Comparison of ENCODE assay signal across 8 mouse cellular contexts in the genomic region with DNA sequence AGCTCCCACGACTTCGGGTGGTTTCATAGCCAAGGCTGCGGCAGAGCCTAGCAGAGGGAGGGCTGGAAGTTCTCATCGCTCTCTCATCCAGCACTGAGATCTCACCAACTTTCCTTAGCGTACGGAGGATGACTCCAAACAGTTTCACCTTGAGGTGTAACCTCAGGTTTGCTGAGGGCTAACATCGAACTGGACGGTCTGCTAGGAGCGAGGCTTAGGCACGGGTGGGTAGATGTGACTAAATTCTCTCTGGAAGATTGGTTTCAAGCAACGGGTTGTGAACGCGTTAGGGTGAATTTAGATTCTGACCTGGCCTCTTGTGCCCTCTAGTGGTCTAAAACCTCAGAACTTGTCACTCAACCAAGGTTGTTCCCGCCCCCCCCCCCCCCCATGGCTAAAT. TPM values are rescaled to one million over a fixed set of nuclear protein-coding genes. Genes with fewer than 3 reads are reported as not detected.
A peak's percentile ranks its signal among the peaks of the same experiment; 100 is the strongest.
DNase-seq lines count a peak whose midpoint lies in the region; ATAC-seq and TF ChIP-seq lines count a peak whose summit lies in the region.

No protein-coding gene starts in this region.

- H3K36me3 ChIP-seq in intestine, embryonic 16.5 days (ENCODE audit: control insufficient read depth, insufficient read depth, low read length) = no peaks in the 10 kb centered on the region
- H3K36me3 ChIP-seq in liver, embryonic 11.5 days (ENCODE audit: control insufficient read depth, insufficient read depth, low read length) = no peaks in the 10 kb centered on the region
- no peaks in the 10 kb centered on the region for H3K36me3 ChIP-seq in myocyte (ENCODE audit: control insufficient read depth, insufficient read depth)

- intact Hi-C loops in gastrocnemius, postnatal 36 days (cut with DNase I) = loop anchor here (1.0 to 5.0 kb wide), 2 partner anchors 182 to 501 kb away; no protein-coding TSS in a partner anchor

- H3K9ac ChIP-seq in intestine, embryonic 16.5 days (ENCODE audit: low read depth, low read length) = peak overlapping the region; percentile 56
- no peak overlapping the region for H3K9ac ChIP-seq in liver, embryonic 11.5 days (ENCODE audit: low read depth, low read length)

- peaks cover 3% of the 10 kb centered on the region; the same call in 1 of the 2 replicates for H3K4me1 ChIP-seq in intestine, embryonic 16.5 days (ENCODE audit: control insufficient read depth, insufficient read depth, low read length)
- no peaks in the 10 kb centered on the region for H3K4me1 ChIP-seq in liver, embryonic 11.5 days (replicated peaks; ENCODE audit: control insufficient read depth, insufficient read depth, low read length)

- H3K4me2 ChIP-seq in intestine, embryonic 16.5 days (ENCODE audit: low read depth, low read length) = peak overlapping the region; percentile 68
- peak overlapping the region; percentile 64 for H3K4me2 ChIP-seq in liver, embryonic 11.5 days
- peak overlapping the region; percentile 97 for H3K4me2 ChIP-seq in myocyte (ENCODE audit: low read depth)

- peak overlapping the region; percentile 39 for H3K4me3 ChIP-seq in intestine, embryonic 16.5 days (ENCODE audit: low read length)
- peak overlapping the region; percentile 18; the same call in 1 of the 2 replicates for H3K4me3 ChIP-seq in liver, embryonic 11.5 days (ENCODE audit: low read depth, low read length)
- peak overlapping the region; percentile 7 for H3K4me3 ChIP-seq in myocyte

- no peaks in the 10 kb centered on the region for H3K79me2 ChIP-seq in myocyte (ENCODE audit: control insufficient read depth, insufficient read depth)

- no peak overlapping the region for H3K27ac ChIP-seq in intestine, embryonic 16.5 days (ENCODE audit: low read length)
- no peak overlapping the region for H3K27ac ChIP-seq in liver, embryonic 11.5 days (ENCODE audit: low read depth, low read length)

- H3K27me3 ChIP-seq in intestine, embryonic 16.5 days (replicated peaks; ENCODE audit: control insufficient read depth, insufficient read depth, low read length) = peaks cover 15% of the 10 kb centered on the region; the same call in 1 of the 2 replicates
- H3K27me3 ChIP-seq in liver, embryonic 11.5 days (replicated peaks; ENCODE audit: control insufficient read depth, insufficient read depth, low read length) = peaks cover 37% of the 10 kb centered on the region
- H3K27me3 ChIP-seq in myocyte (ENCODE audit: control insufficient read depth, insufficient read depth, insufficient read length) = no peaks in the 10 kb centered on the region

- ATAC-seq in intestine, embryonic 16.5 days = peak; percentile 33; the same call in 1 of the 2 replicates
- ATAC-seq in liver, embryonic 11.5 days (replicated peaks; ENCODE audit: low FRiP score) = no peak

- TF ChIP-seq POLR2A in myocyte (IDR thresholded peaks at IDR 0.05; ENCODE audit: insufficient read length, low read depth) = no peak

- no peaks in the 10 kb centered on the region for H3K9me3 ChIP-seq in intestine, embryonic 16.5 days (ENCODE audit: control insufficient read depth, low read length)
- H3K9me3 ChIP-seq in liver, embryonic 11.5 days (ENCODE audit: control insufficient read depth, low read length) = no peaks in the 10 kb centered on the region

- H3ac ChIP-seq in myocyte (ENCODE audit: control insufficient read depth, insufficient read length) = no peak overlapping the region

- 3% methylated on average over 14 of the region's 14 CpGs for WGBS in intestine, embryonic 16.5 days
- WGBS in liver, embryonic 11.5 days = 5% methylated on average over 14 of the region's 14 CpGs

- DNase-seq in thymus, postnatal 0 days (ENCODE audit: low spot score) = peak; percentile 56
- no peak for DNase-seq in thymus, postnatal 36 days
- peak; percentile 83 to 90 for DNase-seq in cerebellum, postnatal 10 days
- DNase-seq in gastrocnemius, postnatal 36 days = peak; percentile 45 to 49
- peak; percentile 61 for DNase-seq in liver, embryonic 11.5 days (ENCODE audit: low spot score)
- peak; percentile 64 to 65 for DNase-seq in urinary bladder, postnatal 36 days (ENCODE audit: low spot score in 2 of 2)

TF ChIP-seq in myocyte, 11 proteins besides CTCF, POLR2A, EP300 and RAD21:
- TF ChIP-seq SRF (IDR thresholded peaks at IDR 0.05; ENCODE audit: control insufficient read depth, insufficient read length, low read depth) = no peak
- no peak for TF ChIP-seq TCF12 (IDR thresholded peaks at IDR 0.05; ENCODE audit: insufficient read depth, poor library complexity, severe bottlenecking)
- no peak for TF ChIP-seq USF1 (IDR thresholded peaks at IDR 0.05; ENCODE audit: low read depth)
- no peak for TF ChIP-seq POLR2AphosphoS2 (IDR thresholded peaks at IDR 0.05; ENCODE audit: insufficient read length, low read depth)
- no peak for TF ChIP-seq MYOD1 (IDR thresholded peaks at IDR 0.05; ENCODE audit: control insufficient read depth in 1 of 3, insufficient read length in 2 of 3, low read depth in 2 of 3)
- no peak for TF ChIP-seq CEBPB (IDR thresholded peaks at IDR 0.05; ENCODE audit: insufficient read depth, poor library complexity, severe bottlenecking)
- TF ChIP-seq TCF3 (IDR thresholded peaks at IDR 0.05; ENCODE audit: insufficient read length, low read depth) = no peak

RNA-seq across cellular contexts. Expression of a gene that starts 9.0 kb away (rescaled TPM):
- 1.6 and 2.1 TPM in 2 replicates for polyA plus RNA-seq in thymus, postnatal 0 days (2015; fragmentation: Nextera tagmentation; extraction: Ambion mirVana)
- 10 to 100 TPM; 17.4 to 17.5 TPM for total RNA-seq in gastrocnemius, postnatal 36 days (2021)
- polyA plus RNA-seq in intestine, embryonic 16.5 days (2015; fragmentation: Nextera tagmentation; extraction: Ambion mirVana) = 27.7 and 29.4 TPM in 2 replicates
- polyA plus RNA-seq in liver, embryonic 11.5 days (2014; fragmentation: Nextera tagmentation; extraction: Ambion mirVana) = 21.9 and 29.4 TPM in 2 replicates
- polyA plus RNA-seq in myocyte (2012; fragmentation: generic; extraction: Trizol) = 1.1 TPM

Comparison
In these comparisons a context has a peak if more than half of its experiments do, and no peak if none do; other contexts are left out.
1. DNase-seq: peak in thymus, postnatal 0 days (single experiment), cerebellum, postnatal 10 days (2 of 2), gastrocnemius, postnatal 36 days (2 of 2), liver, embryonic 11.5 days (single experiment) and urinary bladder, postnatal 36 days (2 of 2); none in thymus, postnatal 36 days (0 of 2).
2. Peak in every context shown above with its lines, with median percentiles within 50 percentile points of each other: H3K4me2 ChIP-seq and H3K4me3 ChIP-seq.